Mouse (Mus musculus) MEL (cell line): ENCODE measurements around the gene Fah. TPM values are rescaled to one million over a fixed set of nuclear protein-coding genes. Genes with fewer than 3 reads are reported as not detected.

Experiments
- DNase-seq: peaks from one replicate; pipeline ENCODE4 v3.0.0; 2011; ENCODE audit warnings: low read depth, low spot score
- H3K27ac ChIP-seq: 2 replicates; pipeline ENCODE4 v1.5.1; 2012; ENCODE audit warnings: low read depth, mild to moderate bottlenecking, control low read depth, low read length, moderate library complexity; ENCODE audit not compliant: control insufficient read depth
- H3K27me3 ChIP-seq, 2 experiments: fragments of 150-350 bp in 1 of 2; sonication (generic) in 1 of 2; 2 replicates each; pipeline ENCODE4 v1.6.1; 2012; ENCODE audit warnings: low read length in 2 of 2, mild to moderate bottlenecking in 2 of 2, improper control_type of control experiment in 1 of 2, moderate library complexity in 1 of 2; ENCODE audit not compliant: insufficient read depth in 2 of 2, control insufficient read depth in 1 of 2
- H3K36me3 ChIP-seq, 2 experiments: 2 replicates each; pipeline ENCODE4 v1.6.1; 2012 to 2014; ENCODE audit warnings: low read length in 2 of 2, improper control_type of control experiment in 1 of 2, inconsistent platforms in 1 of 2, mild to moderate bottlenecking in 1 of 2; ENCODE audit not compliant: insufficient read depth in 2 of 2, control insufficient read depth in 1 of 2
- H3K4me1 ChIP-seq, 2 experiments: fragments of 150-350 bp in 1 of 2; sonication (generic) in 1 of 2; 2 replicates each; pipeline ENCODE4 v1.6.1; 2012; ENCODE audit warnings: low read length in 2 of 2, improper control_type of control experiment in 1 of 2, mild to moderate bottlenecking in 1 of 2; ENCODE audit not compliant: insufficient read depth in 2 of 2, control insufficient read depth in 1 of 2
- H3K4me3 ChIP-seq, 2 experiments: fragments of 150-350 bp in 1 of 2; sonication (generic) in 1 of 2; 2 replicates each; pipeline ENCODE4 v1.5.1; 2012; ENCODE audit warnings: low read depth in 2 of 2, low read length in 2 of 2, mild to moderate bottlenecking in 2 of 2, moderate library complexity in 2 of 2, control low read depth in 1 of 2, improper control_type of control experiment in 1 of 2; ENCODE audit not compliant: control insufficient read depth in 1 of 2, insufficient read depth in 1 of 2
- H3K79me2 ChIP-seq: 2 replicates; pipeline ENCODE4 v1.6.1; 2012; ENCODE audit warnings: mild to moderate bottlenecking, low read length, moderate library complexity; ENCODE audit not compliant: control insufficient read depth, poor library complexity, insufficient read depth
- H3K9ac ChIP-seq: 2 replicates; pipeline ENCODE4 v1.6.1; 2012; ENCODE audit warnings: low read depth, mild to moderate bottlenecking, control low read depth, low read length, moderate library complexity; ENCODE audit not compliant: control insufficient read depth, poor library complexity, severe bottlenecking
- H3K9me3 ChIP-seq: fragments of 150-350 bp; sonication (generic); replicated peaks from 2 replicates; pipeline ENCODE4 v1.6.1; 2012; ENCODE audit warnings: mild to moderate bottlenecking, low read length, improper control_type of control experiment, moderate library complexity; ENCODE audit not compliant: insufficient read depth
- CHD1 ChIP-seq: IDR thresholded peaks from 2 replicates; pipeline ENCODE4 v1.6.1; 2012; ENCODE audit warnings: low read depth, mild to moderate bottlenecking, inconsistent platforms, low read length, improper control_type of control experiment
- ELF1 ChIP-seq: IDR thresholded peaks from 2 replicates; pipeline ENCODE4 v1.6.1; 2014; ENCODE audit warnings: low read depth, mild to moderate bottlenecking, inconsistent platforms, low read length, improper control_type of control experiment, moderate library complexity
- EP300 ChIP-seq, 2 experiments: IDR thresholded peaks; 2 replicates each; pipeline ENCODE4 v1.6.1; 2011; ENCODE audit warnings: improper control_type of control experiment in 2 of 2, low read length in 2 of 2, low read depth in 1 of 2, mild to moderate bottlenecking in 1 of 2
- ETS1 ChIP-seq: IDR thresholded peaks from 2 replicates; pipeline ENCODE4 v1.6.1; 2012; ENCODE audit warnings: low read depth, mild to moderate bottlenecking, inconsistent platforms, low read length, improper control_type of control experiment, moderate library complexity
- GATA1 ChIP-seq: IDR thresholded peaks from 2 replicates; pipeline ENCODE4 v1.6.1; 2011; ENCODE audit warnings: low read depth, low read length, improper control_type of control experiment
- KAT2A ChIP-seq: conservative IDR thresholded peaks from 2 replicates; pipeline ENCODE4 v1.6.1; 2012; ENCODE audit warnings: low read depth, low read length, improper control_type of control experiment, inconsistent platforms
- MAFK ChIP-seq: IDR thresholded peaks from 2 replicates; pipeline ENCODE4 v1.6.1; 2011; ENCODE audit warnings: low read depth, mild to moderate bottlenecking, low read length, improper control_type of control experiment, borderline replicate concordance
- MXI1 ChIP-seq: IDR thresholded peaks from 2 replicates; pipeline ENCODE4 v1.6.1; 2011; ENCODE audit warnings: mild to moderate bottlenecking, low read depth, low read length, improper control_type of control experiment
- MYC ChIP-seq: IDR thresholded peaks from 2 replicates; pipeline ENCODE4 v1.6.1; 2011; ENCODE audit warnings: low read depth, mild to moderate bottlenecking, low read length, improper control_type of control experiment, moderate library complexity
- POLR2AphosphoS5 ChIP-seq: IDR thresholded peaks from 2 replicates; pipeline ENCODE4 v1.6.1; 2012; ENCODE audit warnings: low read depth, borderline replicate concordance, mild to moderate bottlenecking, inconsistent platforms, low read length, moderate library complexity, mixed read lengths
- RCOR1 ChIP-seq: IDR thresholded peaks from 2 replicates; pipeline ENCODE4 v1.6.1; 2012; ENCODE audit warnings: low read depth, mild to moderate bottlenecking, inconsistent platforms, low read length, improper control_type of control experiment
- TCF12 ChIP-seq: IDR thresholded peaks from 2 replicates; pipeline ENCODE4 v1.6.1; 2014; ENCODE audit warnings: low read depth, mild to moderate bottlenecking, inconsistent platforms, low read length, improper control_type of control experiment, moderate library complexity
- UBTF ChIP-seq: IDR thresholded peaks from 2 replicates; pipeline ENCODE4 v1.6.1; 2012; ENCODE audit warnings: low read depth, mild to moderate bottlenecking, inconsistent platforms, low read length, improper control_type of control experiment, moderate library complexity, borderline replicate concordance; ENCODE audit not compliant: insufficient read depth
- USF1 ChIP-seq: IDR thresholded peaks from 2 replicates; pipeline ENCODE4 v1.6.1; 2014; ENCODE audit warnings: low read depth, mild to moderate bottlenecking, inconsistent platforms, low read length, improper control_type of control experiment, moderate library complexity
- USF2 ChIP-seq, 2 experiments: IDR thresholded peaks; 2 replicates each; pipeline ENCODE4 v1.6.1; 2011 to 2012; ENCODE audit warnings: improper control_type of control experiment in 2 of 2, low read length in 2 of 2, borderline replicate concordance in 1 of 2, inconsistent platforms in 1 of 2, low read depth in 1 of 2, mild to moderate bottlenecking in 1 of 2; ENCODE audit not compliant: insufficient read depth in 1 of 2
- polyA plus RNA-seq, 2 experiments: library from polyadenylated mRNA; stranded (reverse) in 1 of 2; unstranded in 1 of 2; fragments of >175 nt in 1 of 2; fragments of >200 nt in 1 of 2; gene quantifications; 2 replicates each; pipeline versions ENCODE4 v1.2.1 to v1.2.4; 2012; ENCODE audit warnings: low replicate concordance in 2 of 2, low read depth in 1 of 2; ENCODE audit not compliant: insufficient read length in 2 of 2, insufficient read depth in 1 of 2, missing spikeins in 1 of 2
- total RNA-seq: library from RNA; depleted of rRNA; stranded (reverse); fragments of 300-350 nt; gene quantifications from 2 replicates; pipeline ENCODE4 v1.2.3, GENCODE M21; 2012

Fah gene
- total and polyA plus RNA-seq, 3 experiments: not detected

DNA sequence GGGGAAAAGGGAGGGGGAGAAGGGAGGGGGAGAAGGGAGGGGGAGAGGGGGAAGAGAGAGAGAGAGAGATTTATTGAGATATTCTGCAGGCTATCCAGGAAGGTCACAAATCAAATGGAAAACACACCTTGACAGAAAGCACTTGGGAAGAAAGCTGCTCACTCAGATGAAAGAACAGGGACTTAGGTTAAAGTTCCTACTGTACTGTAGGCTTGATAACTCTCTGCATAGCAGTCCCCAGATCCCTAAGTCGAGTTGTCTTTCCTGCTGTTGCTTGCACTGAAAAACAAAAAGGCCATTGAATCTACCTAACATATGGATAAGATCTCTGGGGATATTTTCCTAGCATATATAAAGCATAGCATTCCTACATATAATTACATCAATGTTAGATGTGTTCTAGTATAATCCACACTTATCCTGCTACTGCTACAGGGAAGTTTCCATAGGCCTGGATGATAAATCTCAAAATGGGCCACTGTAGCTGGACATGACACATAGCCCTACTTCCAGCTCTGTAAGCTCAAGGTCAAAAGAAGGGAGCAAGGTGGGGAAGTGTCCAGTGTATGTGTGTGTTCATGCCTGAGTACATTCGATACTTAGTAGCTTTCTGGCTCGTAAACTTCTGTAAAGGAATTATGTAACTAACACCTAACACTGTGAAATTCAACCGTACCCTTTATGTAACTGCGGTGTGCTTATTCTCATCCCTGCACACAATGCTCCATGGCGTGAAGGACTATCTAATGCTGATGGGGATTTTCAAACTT lies 35.8 kb upstream of the Fah start:
- no peaks in the 10 kb centered on the region for H3K79me2 ChIP-seq
- no peak overlapping the region for H3K9ac ChIP-seq
- H3K4me1 ChIP-seq: peaks cover 0 to 6% of the 10 kb centered on the region in 2 experiments; a peak in 2 of 4 replicates
- H3K27me3 ChIP-seq: no peaks in the 10 kb centered on the region
- no peak overlapping the region for H3K27ac ChIP-seq
- H3K36me3 ChIP-seq: peaks cover 1 to 5% of the 10 kb centered on the region in 2 experiments; a peak in 2 of 4 replicates
- no peak overlapping the region for H3K4me3 ChIP-seq
- TF ChIP-seq MYC (no peak), POLR2AphosphoS5 (no peak)
- no peak for DNase-seq
- no peaks in the 10 kb centered on the region for H3K9me3 ChIP-seq

DNA sequence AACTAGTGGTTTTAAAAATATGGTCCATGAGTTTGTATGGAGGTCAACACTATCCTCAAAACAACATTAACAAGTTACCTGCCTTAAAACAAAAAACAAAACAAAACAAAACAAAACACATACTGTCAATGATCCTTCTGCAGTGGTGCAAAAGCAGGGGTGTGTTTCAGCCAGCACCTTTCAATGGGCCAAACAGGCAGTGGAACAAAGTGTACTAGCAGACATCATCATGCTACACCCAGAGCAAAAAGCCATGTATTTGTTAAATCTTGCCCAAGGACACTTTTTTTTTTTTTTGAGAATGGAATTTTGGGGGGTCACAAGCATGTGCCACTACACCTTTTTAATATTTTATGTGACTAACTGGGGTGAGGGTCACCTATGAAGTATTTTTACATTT lies 30.4 kb upstream of the Fah start:
- TF ChIP-seq EP300 (IDR thresholded peaks at IDR 0.05; ENCODE audit: low read depth in 1 of 2, low read length in 2 of 2) (no peak), MAFK (no peak), KAT2A (no peak), USF1 (no peak), ETS1 (no peak), MXI1 (no peak), CHD1 (no peak), RCOR1 (no peak), TCF12 (no peak), ELF1 (no peak), UBTF (no peak), GATA1 (no peak), USF2 (IDR thresholded peaks at IDR 0.05; ENCODE audit: borderline replicate concordance in 1 of 2, insufficient read depth in 1 of 2, low read depth in 1 of 2, low read length in 2 of 2) (no peak)
- TF ChIP-seq, all 39 proteins: peak for 0
- peaks cover 5 to 9% of the 10 kb centered on the region in 2 experiments for H3K36me3 ChIP-seq
- H3K9ac ChIP-seq: no peak overlapping the region

More for the DNA sequence above, 30.4 kb upstream of the Fah start:
- Histone ChIP-seq H3K27ac (no peak overlapping the region), H3K4me3 (no peak overlapping the region), H3K79me2 (no peaks in the 10 kb centered on the region), H3K9me3 (no peaks in the 10 kb centered on the region), H3K27me3 (no peaks in the 10 kb centered on the region), H3K4me1 (peaks cover 0 to 6% of the 10 kb centered on the region in 2 experiments; a peak in 2 of 4 replicates)
- DNase-seq: no peak
